Mouse (Mus musculus) limb, embryonic 14.5 days (tissue): Measurements from ENCODE around the gene Prrc2b. TPM values are rescaled to one million over a fixed set of nuclear protein-coding genes. Genes with fewer than 3 reads are reported as not detected.

Experiments used
- ATAC-seq: fragments of 200-750 bp; cut with Nextera tagmentation; 2 replicates; pipeline ENCODE4 v1.8.0; 2017; ENCODE audit warnings: low read depth, moderate number of reproducible peaks, moderate TSS enrichment; ENCODE audit not compliant: low FRiP score
- DNase-seq: peaks from one replicate; pipeline ENCODE4 v3.0.0-alpha.2; 2015; ENCODE audit warnings: low spot score
- H3K27ac ChIP-seq: fragments of 300-500 bp; sonication (generic); replicated peaks from 2 replicates; pipeline ENCODE4 v1.5.1; 2014; ENCODE audit warnings: low read depth, mild to moderate bottlenecking, low read length, moderate library complexity, mixed read lengths
- H3K27me3 ChIP-seq: fragments of 300-500 bp; sonication (generic); 2 replicates; pipeline ENCODE4 v1.6.1; 2014; ENCODE audit warnings: low read length, mixed read lengths; ENCODE audit not compliant: control insufficient read depth, insufficient read depth
- H3K36me3 ChIP-seq: fragments of 300-500 bp; sonication (generic); 2 replicates; pipeline ENCODE4 v1.6.1; 2014; ENCODE audit warnings: mild to moderate bottlenecking, low read length, moderate library complexity, mixed read lengths; ENCODE audit not compliant: control insufficient read depth, insufficient read depth
- H3K4me1 ChIP-seq: fragments of 300-500 bp; sonication (generic); 2 replicates; pipeline ENCODE4 v1.6.1; 2014; ENCODE audit warnings: antibody characterized with exemption, low read length, mixed read lengths; ENCODE audit not compliant: control insufficient read depth, insufficient read depth
- H3K4me2 ChIP-seq: fragments of 300-500 bp; sonication (generic); replicated peaks from 2 replicates; pipeline ENCODE4 v1.6.1; 2014; ENCODE audit warnings: low read depth, mild to moderate bottlenecking, low read length, moderate library complexity; ENCODE audit not compliant: severe bottlenecking
- H3K4me3 ChIP-seq: fragments of 300-500 bp; sonication (generic); replicated peaks from 2 replicates; pipeline ENCODE4 v1.5.1; 2014; ENCODE audit warnings: low read length
- H3K9ac ChIP-seq: fragments of 300-500 bp; sonication (generic); 2 replicates; pipeline ENCODE4 v1.6.1; 2014; ENCODE audit warnings: mild to moderate bottlenecking, low read depth, low read length, moderate library complexity; ENCODE audit not compliant: severe bottlenecking
- H3K9me3 ChIP-seq: fragments of 300-500 bp; sonication (generic); 2 replicates; pipeline ENCODE4 v1.6.1; 2016; ENCODE audit warnings: low read length; ENCODE audit not compliant: control insufficient read depth
- POLR2A ChIP-seq: fragments of 200-500 bp; IDR thresholded peaks from 2 replicates; pipeline ENCODE4 v1.8.0; 2012; ENCODE audit warnings: inconsistent platforms, mild to moderate bottlenecking, moderate library complexity, borderline replicate concordance; ENCODE audit not compliant: insufficient read depth, insufficient read length; ENCODE audit errors: extremely low read depth
- WGBS: fragments of 180-500 bp; shearing (Covaris S2); extraction: QIAGEN DNeasy Blood & Tissue Kit; methylation state at CpG from one replicate; pipeline ENCODE4 v1.1.7; 2014; 5-methylcytosine and 5-hydroxymethylcytosine counted together
- polyA plus RNA-seq, 2 experiments: library from polyadenylated mRNA; depleted of rRNA in 1 of 2; stranded (reverse) in 1 of 2; unstranded in 1 of 2; fragments of >200 nt; fragmentation: Nextera tagmentation in 1 of 2; extraction: Ambion mirVana in 1 of 2; gene quantifications; 2 replicates each; pipeline versions ENCODE4 v1.2.1 to v1.2.3; 2012 to 2014

Prrc2b gene
- polyA plus RNA-seq, 2 experiments = 74.6 to 78.2 TPM

- Histone ChIP-seq H3K4me1 (no peaks in the 10 kb centered on the region), H3K9me3 (no peaks in the 10 kb centered on the region), H3K4me2 (no peak overlapping the region), H3K9ac (no peak overlapping the region), H3K27me3 (no peaks in the 10 kb centered on the region), H3K36me3 (peaks cover 95% of the 10 kb centered on the region), H3K4me3 (no peak overlapping the region), H3K27ac (no peak overlapping the region)
- TF ChIP-seq POLR2A = no peak
- ATAC-seq = no peak
- no peak for DNase-seq
- WGBS = 85% methylated on average over 15 of the region's 18 CpGs
These were observed 41.1 kb downstream of the Prrc2b start for GRCm38 (mm10) chr2:32191872-32192507.

GRCm38 (mm10) chr2:32198977-32199376, 48.1 kb downstream of the Prrc2b start:
- Histone ChIP-seq H3K4me3 (no peak overlapping the region), H3K4me2 (no peak overlapping the region), H3K4me1 (no peaks in the 10 kb centered on the region), H3K9me3 (no peaks in the 10 kb centered on the region), H3K36me3 (peaks cover 100% of the 10 kb centered on the region), H3K9ac (no peak overlapping the region), H3K27ac (no peak overlapping the region), H3K27me3 (no peaks in the 10 kb centered on the region)
- DNase-seq = no peak
- ATAC-seq = no peak
- no peak for TF ChIP-seq POLR2A
- 80% methylated on average over 11 of the region's 11 CpGs for WGBS

GRCm38 (mm10) chr2:32200033-32200432, 49.2 kb downstream of the Prrc2b start:
- H3K4me2 ChIP-seq = no peak overlapping the region
- H3K9me3 ChIP-seq = no peaks in the 10 kb centered on the region
- no peaks in the 10 kb centered on the region for H3K4me1 ChIP-seq
- 92% methylated on average over 4 of the region's 4 CpGs for WGBS
- DNase-seq (no peak), ATAC-seq (no peak)
- H3K27me3 ChIP-seq = no peaks in the 10 kb centered on the region
- TF ChIP-seq POLR2A = no peak
- no peak overlapping the region for H3K27ac ChIP-seq
- peaks cover 100% of the 10 kb centered on the region for H3K36me3 ChIP-seq
- H3K9ac ChIP-seq = no peak overlapping the region
- H3K4me3 ChIP-seq = no peak overlapping the region

GRCm38 (mm10) chr2:32200712-32201111, 49.8 kb downstream of the Prrc2b start:
- no peaks in the 10 kb centered on the region for H3K27me3 ChIP-seq
- 88% methylated on average over 11 of the region's 11 CpGs for WGBS
- H3K4me2 ChIP-seq = no peak overlapping the region
- no peak overlapping the region for H3K9ac ChIP-seq
- H3K9me3 ChIP-seq = no peaks in the 10 kb centered on the region
- ATAC-seq (no peak), DNase-seq (no peak)
- no peak overlapping the region for H3K4me3 ChIP-seq
- H3K27ac ChIP-seq = no peak overlapping the region
- no peaks in the 10 kb centered on the region for H3K4me1 ChIP-seq
- TF ChIP-seq POLR2A = no peak
- H3K36me3 ChIP-seq = peaks cover 100% of the 10 kb centered on the region

GRCm38 (mm10) chr2:32201527-32201926, 50.6 kb downstream of the Prrc2b start:
- Histone ChIP-seq H3K27ac (no peak overlapping the region), H3K4me2 (no peak overlapping the region), H3K9ac (no peak overlapping the region), H3K27me3 (no peaks in the 10 kb centered on the region), H3K4me1 (no peaks in the 10 kb centered on the region), H3K36me3 (peaks cover 100% of the 10 kb centered on the region), H3K9me3 (no peaks in the 10 kb centered on the region), H3K4me3 (no peak overlapping the region)
- no peak for TF ChIP-seq POLR2A
- DNase-seq (peak; percentile 25), ATAC-seq (no peak)
- 85% methylated on average over 7 of the region's 7 CpGs for WGBS
